Mouse (Mus musculus): Measurements from ENCODE around the gene Moap1.
A peak's percentile ranks its signal among the peaks of the same experiment; 100 is the strongest.

Gene Moap1

DNA sequence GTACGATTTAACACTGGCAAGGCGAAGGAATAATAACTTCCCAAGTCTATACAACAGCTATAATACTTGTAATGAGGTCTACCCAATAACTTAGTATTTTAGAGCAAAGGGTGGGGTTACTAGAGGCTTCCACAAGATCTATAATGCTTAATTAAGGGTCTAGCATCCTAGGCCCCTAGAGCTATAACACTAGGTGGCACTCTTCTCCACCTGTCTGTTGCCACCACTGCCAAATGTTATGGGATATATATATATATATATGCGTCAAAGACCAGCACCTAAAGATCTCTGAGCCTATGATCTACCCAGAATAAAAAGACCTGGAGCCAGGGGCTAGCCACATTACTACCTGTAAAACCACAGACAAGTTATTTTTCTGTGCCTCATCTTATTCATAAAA lies 3.2 kb downstream of the Moap1 start:
- DNase-seq = peak in 1 of 2 experiments; percentile 13

DNA sequence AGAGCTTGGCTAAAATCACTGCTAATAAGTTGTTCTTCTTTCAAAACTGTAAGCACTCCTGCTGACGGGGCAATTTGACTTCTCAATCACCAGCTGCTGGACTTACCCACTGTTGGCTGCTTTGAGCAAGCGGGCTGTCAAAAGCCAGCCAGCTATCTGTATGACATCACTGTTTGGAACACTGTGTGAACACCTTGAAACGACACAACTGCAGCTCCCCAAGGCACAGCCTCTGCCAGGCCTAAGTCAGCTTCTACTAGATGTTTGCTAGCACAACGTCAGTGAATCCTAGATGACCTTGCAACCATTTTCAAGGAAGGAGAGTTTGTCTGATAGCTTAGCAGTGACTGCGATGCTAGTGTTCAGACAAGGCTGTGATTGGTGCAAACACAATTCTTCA lies 4.4 kb downstream of the Moap1 start:
- DNase-seq = no peak

DNA sequence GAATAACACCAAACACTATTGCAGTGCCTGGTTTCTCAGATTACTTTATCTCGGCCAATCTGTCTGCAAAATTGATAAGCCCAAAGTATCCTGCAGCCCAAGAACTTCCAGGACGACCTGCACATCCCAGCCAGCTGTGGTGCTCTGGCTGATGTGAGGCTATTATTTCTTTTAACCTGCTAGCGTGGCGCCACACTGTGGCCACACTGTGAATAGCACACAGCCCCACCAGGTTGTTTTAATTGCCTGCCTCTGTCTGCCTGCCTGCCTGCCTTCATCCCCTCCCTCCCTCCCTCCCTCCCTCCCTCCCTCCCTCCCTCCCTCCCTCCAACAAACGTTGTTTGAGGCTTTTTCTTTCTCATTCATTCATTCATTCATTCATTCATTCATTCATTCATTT lies 10.1 kb downstream of the Moap1 start:
- DNase-seq = peak; percentile 69 to 76

DNA sequence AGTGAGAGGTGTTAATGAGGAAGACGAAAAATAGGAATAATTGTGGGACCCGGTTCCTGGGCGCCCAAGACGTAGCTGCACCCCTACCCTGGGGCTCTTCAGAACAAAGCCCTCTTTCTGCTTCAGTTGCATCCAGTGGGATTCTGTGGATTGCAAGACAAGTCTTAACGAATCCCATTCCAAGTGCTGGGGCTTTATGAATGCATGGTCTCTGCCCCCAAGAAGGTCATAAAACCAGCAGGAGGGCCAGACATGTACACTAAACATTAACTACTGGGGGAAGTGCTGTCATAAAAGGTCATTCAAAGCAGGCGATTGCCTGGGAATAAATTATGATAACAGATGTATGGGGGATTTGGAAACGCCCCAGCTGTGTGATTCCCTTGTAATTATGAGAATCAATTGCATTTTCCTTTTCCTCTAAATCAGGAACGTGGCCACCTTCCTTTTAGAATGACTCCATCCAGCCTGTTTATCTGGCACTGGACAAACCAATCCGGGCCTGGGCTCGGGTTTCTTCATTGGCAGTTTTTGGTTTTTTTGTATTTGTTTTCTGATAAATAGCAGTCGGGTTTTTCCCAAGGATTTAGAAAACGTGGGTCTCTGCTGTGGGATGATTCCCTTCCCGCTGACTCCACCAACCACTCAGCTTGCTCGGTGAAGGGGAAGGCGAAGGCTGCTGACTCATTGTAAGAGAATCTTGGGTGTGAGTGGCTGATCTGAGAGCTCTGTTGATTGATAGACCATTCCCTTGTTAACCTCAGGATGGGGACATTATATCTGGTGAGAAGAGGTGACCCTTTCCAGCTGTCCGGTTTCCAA lies 12.5 kb downstream of the Moap1 start:
- DNase-seq = peak; percentile 13 to 40

DNA sequence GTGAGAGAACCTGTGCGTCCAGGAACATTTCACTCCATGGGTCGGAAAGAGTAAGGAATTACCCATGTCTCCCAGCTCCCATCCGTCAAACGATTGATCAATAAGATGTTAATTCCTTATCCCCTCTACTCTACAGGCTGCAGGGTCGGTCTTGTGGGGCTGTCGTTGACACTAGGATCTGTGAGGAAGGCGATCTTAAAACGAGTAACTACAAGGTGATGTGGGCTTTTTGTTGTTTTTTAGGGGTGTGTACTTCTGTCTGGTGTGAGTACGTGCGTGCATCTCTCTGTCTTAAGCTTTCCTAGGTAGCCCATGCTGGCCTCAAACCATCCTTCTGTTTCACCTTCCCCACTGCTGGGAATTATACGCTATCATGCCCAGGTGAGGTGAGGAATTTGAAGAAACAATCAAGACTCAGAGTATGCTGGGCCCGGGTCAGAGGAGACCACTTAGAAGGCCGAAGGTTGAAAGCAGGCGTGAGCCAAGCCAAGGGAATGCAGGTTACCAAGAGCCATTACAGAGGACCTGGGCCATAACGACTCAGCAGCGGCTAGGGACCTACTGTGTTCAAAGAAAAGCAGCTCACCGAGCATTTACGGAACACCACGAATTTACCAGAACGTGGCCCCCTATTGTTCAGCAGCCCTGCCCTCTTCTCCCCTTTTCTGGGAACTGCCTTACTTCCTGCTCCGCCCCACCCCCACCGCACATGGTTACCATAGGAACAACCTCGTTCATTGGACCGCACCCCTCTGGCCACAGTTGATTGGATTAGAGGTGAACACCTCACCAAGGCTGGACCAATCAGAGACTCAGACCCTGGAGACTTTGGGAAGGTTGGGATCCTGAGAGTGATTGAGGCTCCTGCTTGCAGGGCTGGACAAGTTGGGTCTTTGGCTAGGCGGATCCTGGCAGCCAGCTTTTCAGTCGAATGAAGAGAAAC lies 13.3 kb downstream of the Moap1 start:
- DNase-seq = peak; percentile 89 to 92

DNA sequence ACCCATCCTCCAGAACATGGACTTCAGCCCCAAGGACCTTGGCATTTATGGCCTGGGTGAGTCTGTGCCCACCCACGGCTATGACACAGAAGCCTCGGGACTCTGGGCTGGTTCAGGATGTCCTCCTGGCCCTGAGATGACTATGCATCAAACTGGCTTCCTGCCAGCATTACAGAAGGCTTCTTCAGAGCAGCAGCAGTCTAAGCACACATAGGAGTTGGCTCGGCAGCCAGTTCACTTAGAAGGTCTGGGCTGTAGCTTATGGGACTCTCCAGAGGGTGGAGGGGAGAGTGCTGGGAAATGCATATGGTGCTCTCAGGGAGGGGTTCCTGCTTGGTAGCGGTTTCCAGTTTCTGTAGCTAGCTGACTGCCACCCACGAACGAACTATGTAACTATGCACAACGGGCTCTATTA lies 17.7 kb downstream of the Moap1 start:
- peak in 1 of 2 experiments; percentile 60 for DNase-seq

DNA sequence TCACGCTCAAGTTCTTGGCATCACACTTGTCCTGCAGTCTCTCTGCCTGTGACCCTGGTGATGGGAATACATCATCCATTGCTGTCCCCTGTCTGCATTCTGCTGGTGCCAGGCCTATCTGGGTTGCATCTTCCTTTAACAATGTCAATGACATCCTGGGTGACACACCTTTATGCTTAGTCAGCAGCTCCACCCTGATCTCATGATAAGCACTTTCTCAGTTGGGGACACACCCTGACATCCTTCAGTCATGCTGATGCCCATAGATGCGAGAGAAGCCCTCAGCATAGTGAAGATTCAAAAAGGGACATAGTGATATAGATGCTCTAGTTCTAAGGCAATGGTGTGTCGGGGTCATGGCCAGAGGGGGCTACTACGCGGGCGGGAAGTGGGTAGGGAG lies 18.3 kb downstream of the Moap1 start:
- no peak for DNase-seq

DNA sequence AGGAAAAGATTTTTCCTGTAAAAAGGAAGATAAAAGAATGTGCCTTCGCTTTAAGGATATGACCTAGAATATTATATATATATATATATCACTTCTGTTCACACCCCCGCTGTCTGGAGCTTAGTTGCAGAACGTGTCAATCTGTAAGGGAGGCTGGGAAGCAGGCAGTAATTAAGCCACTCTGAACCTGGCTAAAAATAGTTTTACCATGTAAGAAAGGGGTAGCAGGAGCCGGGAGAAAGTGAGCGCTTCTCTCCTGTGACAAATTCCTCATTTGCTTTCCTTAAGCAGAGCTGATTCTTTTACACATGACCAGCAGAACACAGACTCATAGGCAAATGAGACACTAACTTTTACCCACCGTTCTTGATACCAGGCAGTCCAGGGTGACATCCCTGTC lies 19.6 kb downstream of the Moap1 start:
- DNase-seq = no peak

DNA sequence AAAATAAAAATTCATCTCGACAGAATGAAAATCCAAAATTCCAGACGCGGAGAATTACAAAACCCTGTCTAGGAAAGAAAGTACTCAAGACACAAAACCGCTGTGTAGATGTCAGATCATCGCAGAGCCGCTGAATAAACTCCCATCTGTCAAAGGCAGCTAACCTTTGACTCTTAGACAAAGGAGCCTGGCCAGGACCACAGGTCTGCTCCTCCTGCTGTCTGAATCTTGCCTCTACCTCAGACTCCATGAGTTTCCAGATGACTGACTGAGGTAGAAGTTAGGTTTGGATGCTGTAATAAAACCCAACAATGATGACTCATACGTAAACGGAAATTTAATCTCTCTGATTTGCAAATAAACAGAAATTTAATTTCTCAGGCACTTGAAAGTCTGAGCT lies 20.5 kb downstream of the Moap1 start:
- DNase-seq = no peak

DNA sequence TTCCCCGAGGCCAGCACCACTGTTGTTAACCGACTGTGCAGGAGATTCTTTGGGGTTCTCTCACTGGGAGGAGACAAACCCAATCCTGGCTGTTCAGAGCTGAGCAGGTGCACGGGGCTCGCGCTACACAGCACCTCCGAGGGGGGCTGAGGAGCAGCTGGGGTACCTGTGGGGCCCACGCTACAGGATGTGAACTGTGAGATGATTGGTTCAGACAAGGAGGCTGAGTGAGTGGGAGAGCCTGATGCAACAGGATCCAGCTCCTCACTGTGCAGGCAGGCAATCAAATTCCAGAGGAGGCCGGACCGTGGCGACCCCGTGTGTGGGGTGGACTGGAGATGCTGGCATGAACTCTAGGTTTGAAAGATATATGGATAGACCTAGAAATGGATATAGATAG lies 21.0 kb downstream of the Moap1 start:
- DNase-seq = no peak

DNA sequence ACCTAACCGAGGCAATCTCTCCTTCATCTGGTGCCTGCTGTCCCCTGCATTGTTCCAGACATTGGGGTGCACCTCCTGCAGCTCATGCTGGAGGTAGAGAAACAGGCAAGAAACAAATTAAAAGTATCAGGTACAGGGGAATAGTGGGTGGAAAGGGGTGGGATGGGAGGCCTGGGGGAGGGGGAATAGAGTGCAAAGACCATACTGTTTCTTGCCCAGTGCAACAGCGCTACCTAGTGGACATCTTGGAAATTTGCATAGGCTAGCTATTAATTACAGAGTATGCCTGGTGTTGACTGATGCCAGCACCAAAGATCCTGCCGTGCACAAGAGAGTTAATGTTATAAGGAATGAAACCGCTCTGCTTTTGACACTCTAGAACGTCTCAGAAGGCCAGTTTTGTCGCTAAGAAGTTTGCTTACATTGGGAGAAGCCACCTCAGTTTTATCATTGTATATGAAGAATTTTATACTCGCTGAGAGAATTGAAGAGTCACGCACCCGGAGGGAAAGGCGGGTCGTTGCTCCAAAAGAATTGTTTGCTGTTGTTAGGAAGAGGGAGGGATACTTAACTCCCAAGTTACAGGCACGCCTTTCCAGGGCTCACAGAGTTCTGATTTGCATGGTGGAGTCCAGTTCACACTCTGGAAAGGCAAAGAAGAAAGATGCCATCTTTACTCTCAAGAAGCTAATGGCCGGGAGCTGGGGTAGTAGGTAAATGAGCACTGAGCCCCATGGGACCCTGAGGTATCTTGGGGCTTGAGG lies 23.7 kb downstream of the Moap1 start:
- peak; percentile 33 to 46 for DNase-seq

DNA sequence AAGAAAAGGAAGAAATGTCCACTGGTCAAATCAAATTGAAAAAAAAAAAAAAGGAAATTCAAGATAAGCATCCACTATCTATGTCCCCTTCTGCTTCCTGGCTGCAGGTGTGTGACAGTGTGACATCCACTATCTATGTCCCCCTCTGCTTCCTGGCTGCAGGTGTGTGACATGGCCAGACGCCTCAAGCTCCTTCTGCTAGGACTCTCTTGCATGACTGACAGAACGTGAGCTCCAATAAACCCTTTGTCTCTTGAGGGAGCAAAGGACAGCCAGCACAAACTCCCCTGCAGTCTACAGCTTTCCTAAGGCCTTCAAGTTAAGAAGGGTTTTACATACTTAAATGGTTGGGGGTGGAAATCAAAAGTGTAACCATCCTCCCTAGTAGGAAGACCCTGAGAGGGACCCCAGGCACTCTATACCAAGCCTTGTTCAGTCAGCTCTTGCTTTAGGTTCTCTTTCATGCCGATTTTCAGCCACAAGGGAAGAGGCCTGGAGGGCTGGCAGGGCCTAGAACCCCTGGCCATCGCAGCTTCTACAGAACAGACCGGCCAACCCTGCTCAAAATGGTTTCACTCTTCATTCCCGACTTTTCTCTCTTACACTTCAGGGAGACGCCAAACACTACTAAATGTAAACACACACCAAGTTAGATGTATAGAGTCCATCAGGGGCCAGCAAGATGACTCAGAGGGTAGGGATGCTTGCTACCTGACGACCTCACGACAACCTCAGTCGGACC lies 28.6 kb downstream of the Moap1 start:
- DNase-seq = no peak

DNA sequence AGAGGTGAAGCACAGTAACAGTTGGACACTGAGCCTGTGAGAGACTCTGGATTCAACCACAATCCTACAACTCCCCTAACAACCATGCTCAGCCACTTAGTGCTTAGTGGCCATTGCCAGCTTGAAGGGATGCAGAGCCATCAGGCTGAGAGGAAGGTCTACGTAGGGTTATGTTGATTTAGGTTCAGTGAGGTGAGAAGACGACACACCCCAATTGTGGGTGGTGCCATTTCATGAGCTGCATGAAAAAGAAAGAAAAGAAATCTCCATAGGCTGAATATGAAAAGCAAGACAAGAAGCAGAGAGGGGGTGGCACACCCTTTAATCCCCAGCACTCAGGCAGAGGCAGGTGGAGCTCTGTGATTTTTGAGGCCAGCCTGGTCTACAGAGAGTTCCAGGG lies 29.3 kb downstream of the Moap1 start:
- no peak for DNase-seq

DNA sequence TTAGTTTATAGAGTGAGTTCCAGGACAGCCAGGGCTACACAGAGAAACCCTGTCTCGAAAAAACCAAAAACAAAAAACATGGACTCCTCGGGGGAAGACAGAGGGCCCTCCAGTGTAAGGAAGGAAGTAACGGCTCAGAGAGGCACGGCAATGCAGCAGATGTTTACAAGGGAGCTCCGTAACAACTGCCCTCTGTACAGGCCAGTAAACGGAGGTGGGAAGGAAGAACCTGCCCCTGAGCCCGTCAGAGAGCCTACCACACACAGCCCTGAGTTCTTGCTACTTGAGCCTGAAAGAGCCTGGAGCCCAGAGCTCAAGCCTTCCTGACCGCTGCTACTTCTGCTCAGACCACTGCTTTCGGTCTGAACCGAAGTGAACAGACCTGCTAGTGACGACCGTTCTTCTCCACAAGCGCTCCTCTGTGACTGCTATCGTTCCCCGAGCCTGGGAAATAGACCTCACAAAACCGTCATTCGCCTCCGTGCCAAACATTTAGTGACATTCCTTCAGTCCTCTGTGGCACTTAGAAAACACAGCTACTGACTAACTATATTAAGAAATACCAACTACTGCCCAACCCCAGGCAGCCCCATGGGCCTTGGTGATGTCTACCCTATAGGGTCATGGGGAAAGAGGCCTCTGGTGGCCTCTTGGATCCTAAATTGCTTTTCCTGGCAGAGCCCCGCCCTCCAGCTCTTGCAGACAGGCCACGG lies 30.2 kb downstream of the Moap1 start:
- DNase-seq = peak in 1 of 2 experiments; percentile 30

DNA sequence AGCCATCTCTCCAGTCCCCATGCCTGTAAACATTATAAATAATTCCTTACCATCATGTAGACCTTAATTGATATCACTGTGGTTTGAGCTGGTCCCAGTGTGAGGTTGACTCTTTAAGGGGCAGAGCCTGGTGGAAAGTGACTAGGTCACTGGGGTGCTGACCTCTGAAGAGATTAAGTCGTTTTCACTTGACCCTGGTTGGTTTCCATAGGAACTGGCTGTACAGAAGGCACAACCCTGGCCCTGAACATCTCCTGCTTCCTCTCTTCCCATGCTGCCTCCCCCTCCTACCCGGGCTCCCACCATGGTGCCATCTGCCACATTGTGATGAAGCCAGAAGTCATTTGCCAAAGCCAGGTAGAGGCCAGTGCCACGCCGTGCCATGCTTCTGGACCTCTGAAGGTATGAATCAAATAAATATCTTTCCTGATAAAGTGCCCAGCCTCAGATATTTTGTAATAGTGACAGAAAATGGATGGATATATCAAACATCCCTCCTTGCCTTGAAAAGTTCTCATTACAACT lies 32.5 kb downstream of the Moap1 start:
- no peak for DNase-seq

DNA sequence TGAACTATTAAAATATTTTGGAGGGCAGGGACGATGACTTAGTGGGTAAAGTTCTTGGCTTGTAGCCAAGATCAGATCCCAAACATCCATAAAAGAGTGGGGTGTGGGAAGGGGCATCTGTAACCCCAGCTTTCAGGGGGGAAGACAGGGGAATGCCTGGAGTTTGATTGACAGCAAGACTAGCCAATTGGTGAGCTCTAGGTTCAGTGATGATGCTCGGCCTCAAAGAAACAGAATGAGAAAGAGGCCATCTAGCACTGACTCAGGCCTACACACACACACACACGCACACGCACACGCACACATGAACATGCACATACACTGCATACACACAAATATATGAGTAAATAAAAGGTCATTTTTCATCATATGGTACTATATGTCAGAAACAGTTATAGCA lies 33.6 kb downstream of the Moap1 start:
- DNase-seq = no peak

DNA sequence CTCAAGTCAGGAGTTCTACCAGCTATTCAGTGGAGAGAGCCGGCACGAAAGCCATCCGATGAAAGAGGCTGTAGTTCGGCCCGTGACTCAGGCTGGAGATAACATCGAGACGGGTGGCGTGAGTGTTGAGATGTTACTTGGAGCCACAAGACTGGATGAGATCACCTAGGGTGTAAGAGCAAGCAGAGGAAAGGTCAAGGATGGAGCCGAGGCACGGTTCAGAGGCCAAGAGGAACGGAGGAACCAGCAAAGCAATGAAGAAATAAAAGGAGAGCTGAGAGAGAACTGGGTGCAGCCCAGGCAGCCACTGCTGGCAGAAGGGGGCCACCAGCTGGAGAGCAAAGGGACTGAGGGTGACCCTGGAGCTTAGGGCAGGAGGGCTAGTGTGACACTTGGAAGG lies 35.2 kb downstream of the Moap1 start:
- peak in 1 of 2 experiments; percentile 49 for DNase-seq

DNA sequence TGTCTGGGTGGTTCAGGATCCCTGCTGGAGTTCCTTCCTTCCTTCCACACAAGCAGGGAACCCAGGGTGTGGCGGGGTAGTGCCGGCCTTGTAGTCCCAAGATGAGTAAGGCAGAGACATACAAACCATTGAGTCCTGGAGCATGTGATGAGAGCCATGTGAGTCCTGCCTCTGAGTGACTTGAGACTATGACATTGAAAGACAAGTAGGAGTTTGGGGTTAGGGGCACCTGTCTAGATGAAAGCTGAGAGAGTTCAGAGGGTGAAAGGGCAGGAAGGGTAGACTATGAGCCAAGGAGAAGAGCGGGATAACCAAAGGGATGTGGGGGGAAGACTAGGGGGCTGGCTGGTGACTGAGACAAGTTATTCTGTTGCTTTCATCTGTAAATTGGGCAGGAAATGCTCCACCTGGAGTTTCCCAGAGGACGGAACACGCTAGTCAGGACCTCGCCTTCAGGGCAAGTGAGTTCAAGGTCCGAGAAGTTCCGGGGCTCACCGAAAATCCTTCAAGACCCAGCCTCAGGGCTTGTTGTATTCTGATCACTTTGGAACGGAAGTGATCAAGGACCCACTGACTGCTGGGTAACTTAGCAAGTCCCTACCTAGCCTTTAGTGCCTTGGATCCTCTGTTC lies 36.5 kb downstream of the Moap1 start:
- DNase-seq = no peak

DNA sequence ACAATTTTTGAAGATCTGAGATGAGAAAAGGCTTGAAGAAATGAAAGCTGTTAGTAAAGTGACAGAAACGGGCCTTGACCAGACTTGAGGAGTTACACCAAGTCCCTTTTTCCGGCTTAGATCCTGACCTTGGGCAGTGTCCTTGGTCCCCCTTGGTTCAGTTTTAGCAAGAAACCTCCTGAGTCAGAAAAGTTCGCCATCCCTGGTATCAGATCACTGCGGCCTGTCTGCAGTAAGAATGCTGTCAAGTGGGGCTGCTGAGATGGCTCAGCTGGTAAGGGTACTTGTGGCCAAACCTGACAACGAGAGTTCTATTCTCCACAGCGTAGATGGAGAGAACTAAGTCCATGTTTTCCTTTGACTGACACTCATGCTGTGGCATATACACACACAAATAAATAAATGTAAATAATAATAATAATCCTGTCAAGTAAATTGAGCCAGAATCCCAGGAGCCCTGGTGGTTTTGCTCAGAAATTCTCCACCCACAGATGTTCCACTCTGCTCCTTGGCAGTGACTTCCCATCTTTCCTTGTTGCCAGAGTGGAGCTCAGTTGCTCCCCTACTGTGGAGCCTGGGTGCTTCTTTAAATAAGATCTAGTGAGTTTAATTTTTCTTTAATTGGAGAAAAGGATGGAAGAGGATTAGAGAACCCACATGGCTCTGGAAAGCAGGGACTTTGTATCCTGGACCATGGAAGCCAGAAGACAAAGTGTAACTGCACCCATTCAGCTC lies 37.4 kb downstream of the Moap1 start:
- no peak for DNase-seq

DNA sequence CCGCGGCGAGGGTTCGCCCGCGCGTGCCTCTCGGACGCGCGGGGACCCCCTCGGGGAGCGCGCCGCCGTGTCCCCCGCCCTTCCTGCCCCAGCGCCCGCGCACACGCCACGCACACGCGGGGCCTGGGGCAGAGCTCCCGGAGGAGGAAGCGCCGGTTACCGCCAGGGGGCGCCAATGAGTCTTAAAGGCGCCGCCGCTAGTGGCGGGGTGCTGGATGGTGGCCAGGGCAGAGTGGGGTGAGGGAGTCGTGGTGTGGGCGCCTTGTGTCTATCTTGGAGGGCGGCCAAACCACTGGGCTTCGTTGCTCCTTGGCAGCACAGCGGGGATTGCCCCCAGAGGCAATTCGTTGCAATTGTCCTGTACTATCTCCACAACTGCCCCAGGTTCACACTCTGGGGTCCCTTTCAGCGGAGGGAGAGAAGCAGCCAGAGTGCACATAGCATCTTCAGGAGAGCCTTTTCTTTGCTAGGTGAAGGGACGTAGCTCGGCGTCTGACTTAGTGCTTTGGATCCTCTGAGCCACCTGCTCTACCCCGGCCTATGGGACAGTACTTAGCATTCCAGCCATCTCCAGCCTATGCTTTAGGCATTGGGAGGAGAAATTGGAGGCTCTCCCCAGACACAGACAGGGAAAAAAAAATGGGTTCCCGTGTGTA lies 38.1 kb downstream of the Moap1 start:
- DNase-seq = peak; percentile 90 to 92
